Mouse (Mus musculus) adrenal gland, postnatal 4 days (tissue): ENCODE results near the gene Hoxd10. TPM values are rescaled to one million over a fixed set of nuclear protein-coding genes. Genes with fewer than 3 reads are reported as not detected.

Source experiments
- DNase-seq, 2 experiments: peaks; one replicate each; pipeline ENCODE4 v3.0.0; 2021 to 2022; ENCODE audit warnings: low spot score in 2 of 2, mixed read lengths in 2 of 2
- total RNA-seq, 2 experiments: library from RNA; stranded (reverse); gene quantifications; 2 replicates each; pipeline ENCODE4 v1.2.3; 2021

Gene Hoxd10
- total RNA-seq, 2 experiments from 2014 or later, result 0.71 to 5.2 TPM

GRCm38 (mm10) chr2:74663291-74663925 is 28.3 kb upstream of the Hoxd10 start:
- DNase-seq, result no peak

- DNase-seq, result no peak
Observed at GRCm38 (mm10) chr2:74666411-74666810, 25.3 kb upstream of the Hoxd10 start.

DNA sequence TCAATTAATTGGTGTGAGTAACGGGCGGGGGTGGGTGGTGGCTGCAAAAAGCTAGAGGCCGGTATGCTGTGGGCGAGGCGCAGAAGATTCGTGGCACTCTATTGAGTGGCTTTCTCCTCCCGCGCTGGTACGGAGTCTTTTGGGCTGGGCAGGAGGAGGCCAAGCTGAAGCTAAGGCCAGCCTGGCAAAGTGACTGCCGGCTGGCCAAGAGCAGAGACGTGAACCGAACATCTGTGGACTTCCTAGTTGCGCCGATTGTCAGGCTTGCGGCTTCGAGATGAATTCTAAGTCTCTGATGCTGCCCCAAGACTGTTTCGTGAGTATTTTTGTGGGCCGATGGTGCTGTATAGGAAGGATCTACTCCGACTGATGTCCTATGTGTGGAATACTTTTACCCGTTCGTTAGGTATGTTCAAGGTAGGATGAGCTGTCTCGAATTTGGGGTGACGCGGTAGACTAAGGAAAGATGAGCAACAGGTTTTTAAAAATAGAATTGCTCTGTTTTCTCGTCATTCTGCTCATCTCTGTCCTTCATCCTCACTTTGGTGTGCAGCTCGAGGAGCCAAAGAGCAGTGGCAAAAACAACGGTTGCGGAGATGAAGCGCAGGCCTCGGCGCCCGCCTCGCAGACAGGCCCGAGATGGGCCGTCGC is 24.4 kb upstream of the Hoxd10 start:
- DNase-seq, result no peak

DNA sequence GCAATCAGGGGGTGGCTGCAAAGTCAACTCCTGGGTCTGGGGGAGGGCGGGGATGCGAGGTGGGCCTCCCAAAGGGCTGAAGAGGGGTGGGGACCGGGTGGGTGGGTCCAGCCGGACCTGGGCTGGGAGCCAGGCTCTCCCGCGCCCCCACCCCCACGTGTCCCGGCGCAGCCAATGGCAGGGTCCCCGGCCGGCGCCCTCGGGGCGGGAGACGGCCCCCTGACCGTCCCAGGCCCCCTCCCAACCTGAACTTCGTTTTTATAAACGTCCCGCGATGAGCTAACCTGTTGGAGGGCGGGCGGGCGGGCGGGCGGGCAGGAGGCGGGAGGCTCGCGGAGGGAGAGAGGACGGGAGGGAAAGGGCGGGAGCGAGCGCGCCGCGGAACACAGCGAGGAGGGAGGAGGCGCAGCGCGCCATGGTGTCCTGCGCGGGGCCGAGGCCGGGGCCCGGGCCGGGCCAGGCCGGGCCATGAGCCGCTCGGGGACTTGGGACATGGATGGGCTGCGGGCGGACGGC is 23.8 kb upstream of the Hoxd10 start, which contains the start of gene Hoxd13:
Hoxd13 (plus strand) TSS at position 469 of the 516 bp plus-strand sequence.
- DNase-seq, result no peak

DNA sequence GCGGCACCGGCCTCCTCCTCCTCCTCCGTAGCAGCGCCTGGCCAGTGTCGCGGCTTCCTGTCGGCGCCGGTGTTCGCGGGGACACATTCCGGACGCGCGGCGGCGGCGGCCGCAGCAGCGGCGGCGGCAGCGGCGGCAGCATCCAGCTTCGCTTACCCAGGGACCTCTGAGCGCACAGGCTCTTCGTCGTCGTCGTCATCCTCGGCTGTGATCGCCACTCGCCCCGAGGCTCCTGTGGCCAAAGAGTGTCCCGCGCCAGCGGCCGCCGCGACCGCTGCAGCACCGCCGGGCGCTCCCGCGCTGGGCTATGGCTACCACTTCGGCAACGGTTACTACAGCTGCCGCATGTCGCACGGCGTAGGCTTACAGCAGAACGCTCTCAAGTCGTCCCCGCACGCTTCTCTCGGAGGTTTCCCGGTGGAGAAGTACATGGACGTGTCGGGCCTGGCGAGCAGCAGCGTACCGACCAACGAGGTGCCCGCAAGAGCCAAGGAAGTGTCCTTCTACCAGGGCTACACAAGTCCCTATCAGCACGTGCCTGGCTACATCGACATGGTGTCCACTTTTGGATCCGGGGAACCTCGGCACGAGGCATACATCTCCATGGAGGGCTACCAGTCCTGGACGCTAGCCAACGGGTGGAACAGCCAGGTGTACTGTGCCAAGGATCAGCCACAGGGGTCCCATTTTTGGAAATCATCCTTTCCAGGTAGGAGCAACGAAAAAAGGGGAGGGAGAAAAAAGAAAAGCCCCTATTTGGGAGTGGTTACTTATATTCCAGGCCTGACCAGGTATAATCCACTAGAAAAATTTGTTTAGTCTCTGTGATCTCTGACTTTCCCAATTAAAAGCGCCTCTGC is 23.1 kb upstream of the Hoxd10 start:
- DNase-seq, result no peak

- no peak for DNase-seq
Observed at GRCm38 (mm10) chr2:74669230-74669578, 22.5 kb upstream of the Hoxd10 start.

DNA sequence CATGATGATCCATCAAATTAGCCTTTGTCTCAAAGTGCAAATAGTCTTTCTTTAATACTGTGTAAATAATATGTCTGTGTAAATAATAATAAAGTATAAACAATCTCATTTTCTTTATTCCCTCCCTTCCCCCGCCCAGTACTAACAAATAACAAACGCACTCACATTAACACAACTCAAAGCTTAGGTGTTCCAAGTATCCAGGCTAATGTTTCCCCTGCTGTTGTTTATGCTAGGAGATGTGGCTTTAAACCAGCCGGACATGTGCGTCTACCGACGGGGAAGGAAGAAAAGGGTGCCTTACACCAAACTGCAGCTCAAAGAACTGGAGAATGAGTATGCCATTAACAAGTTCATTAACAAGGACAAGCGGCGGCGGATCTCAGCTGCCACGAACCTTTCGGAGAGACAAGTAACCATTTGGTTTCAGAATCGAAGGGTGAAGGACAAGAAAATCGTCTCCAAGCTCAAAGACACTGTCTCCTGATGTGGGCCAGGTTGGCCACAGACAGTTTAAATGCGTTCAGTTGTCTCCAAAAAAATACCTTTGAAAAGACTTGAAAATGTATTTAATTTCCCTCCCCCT is 22.0 kb upstream of the Hoxd10 start:
- no peak for DNase-seq

- no peak for DNase-seq
Observed at GRCm38 (mm10) chr2:74670632-74671188, 21.0 kb upstream of the Hoxd10 start.

DNA sequence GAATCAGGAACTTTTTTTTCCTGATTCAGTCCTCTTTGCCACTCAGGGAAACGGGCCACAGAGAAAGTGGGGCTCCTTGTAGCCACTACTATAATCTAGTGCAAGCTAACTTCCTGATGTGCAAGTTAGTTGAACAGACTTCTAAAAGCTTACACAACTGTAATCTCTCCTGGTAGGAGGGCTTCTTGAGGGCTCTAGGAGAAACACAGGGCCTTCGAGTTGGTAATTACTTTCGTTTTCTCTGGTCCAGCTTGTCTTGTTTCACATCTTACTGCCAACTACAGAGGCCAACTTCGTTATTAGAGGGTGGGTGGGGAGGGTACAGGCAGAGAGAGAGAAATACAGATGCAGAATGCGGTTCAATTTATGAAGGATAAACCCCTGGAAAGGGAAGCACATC is 19.9 kb upstream of the Hoxd10 start:
- DNase-seq, result no peak

DNA sequence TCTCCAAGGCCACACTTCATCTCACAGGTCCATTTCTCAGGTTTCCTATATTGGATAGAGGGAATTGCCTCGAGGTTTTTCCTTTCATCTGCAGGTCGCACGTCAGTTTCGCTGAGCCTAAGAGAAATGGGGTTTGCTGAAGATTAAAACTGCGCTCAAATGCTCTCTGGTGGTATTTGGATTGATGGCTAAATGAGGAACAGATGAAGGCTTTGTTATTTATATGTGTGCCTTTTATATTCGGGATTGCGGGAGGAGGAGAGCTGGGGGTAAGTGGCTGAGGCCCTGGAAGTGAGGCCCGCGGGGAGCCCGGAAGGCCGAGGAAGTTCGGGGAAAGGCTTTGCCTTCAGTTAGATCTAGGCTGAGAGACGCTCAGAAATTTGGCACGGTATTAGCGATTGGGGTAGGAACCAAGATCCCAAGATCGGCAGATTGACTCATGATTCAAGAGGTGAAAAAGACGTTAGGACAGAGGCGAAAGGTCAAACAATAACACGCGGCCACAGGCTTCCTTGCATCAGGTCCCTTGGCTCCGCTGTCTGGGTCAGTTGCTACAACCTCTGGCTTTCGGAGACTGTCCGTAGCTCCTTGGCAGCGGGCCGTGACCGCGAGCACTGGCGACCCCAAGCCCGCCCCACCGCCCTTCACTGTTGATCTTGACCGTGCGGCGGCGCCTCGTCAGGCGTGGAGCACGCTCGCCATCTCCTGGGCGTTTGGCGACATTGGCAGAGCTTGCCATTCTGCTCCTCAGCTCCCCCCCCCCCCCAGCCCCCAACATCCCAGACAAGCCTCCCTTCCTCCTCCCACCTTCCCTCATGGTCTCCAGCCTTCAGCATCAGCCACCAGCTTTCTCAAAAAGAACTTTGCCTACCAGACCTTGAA is 19.0 kb upstream of the Hoxd10 start:
- DNase-seq, result no peak

GRCm38 (mm10) chr2:74673835-74674425 is 17.8 kb upstream of the Hoxd10 start:
- DNase-seq, result no peak

DNA sequence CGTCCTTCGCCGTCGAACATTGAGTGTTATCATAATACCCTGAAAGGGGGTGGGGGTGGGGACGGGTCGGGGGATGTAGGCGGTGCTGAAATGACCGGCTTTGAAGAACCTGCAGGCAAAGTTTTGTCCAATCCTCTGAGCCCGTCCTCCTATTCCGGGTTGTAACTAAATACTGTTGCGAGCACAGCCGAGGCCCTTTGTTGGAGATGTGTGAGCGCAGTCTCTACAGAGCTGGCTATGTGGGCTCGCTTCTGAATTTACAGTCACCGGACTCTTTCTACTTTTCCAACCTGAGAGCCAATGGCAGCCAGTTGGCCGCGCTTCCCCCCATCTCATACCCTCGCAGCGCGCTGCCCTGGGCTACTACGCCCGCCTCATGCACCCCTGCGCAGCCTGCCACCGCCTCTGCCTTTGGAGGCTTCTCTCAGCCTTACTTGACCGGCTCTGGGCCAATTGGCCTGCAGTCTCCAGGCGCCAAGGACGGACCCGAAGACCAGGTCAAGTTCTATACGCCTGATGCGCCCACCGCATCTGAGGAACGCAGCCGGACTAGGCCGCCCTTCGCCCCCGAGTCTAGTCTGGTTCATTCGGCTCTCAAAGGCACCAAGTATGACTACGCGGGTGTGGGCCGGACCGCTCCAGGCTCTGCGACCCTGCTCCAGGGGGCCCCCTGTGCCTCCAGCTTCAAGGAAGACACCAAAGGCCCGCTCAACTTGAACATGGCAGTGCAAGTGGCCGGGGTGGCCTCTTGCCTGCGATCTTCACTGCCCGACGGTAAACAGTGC is 16.7 kb upstream of the Hoxd10 start, which contains the start of gene Hoxd12:
Hoxd12 (plus strand) TSS at position 133 of the 785 bp plus-strand sequence.
- DNase-seq, result no peak

DNA sequence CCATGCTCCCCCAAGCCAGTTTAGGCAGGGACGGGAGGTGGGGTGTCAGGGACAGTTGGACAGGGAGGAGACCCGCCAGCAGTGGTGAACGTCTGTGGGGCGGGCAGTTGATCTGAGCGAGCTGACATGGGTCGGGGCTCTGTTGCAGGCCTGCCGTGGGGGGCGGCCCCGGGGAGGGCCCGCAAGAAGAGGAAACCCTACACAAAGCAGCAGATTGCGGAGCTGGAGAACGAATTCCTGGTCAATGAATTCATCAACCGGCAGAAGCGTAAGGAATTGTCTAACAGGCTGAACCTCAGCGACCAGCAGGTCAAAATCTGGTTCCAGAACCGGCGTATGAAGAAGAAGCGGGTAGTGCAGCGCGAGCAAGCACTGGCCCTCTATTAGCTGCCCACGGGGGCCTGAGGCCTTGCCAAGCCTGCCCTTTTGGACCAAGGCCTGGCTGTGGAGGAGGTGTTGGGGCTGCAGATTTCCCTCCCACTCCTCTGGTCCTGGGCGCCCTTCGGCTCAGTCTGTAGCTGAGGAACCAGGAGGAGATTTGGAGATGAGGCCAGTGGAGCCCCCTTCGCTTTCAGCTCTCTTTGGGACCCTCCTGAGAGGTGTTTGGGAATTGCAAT is 15.9 kb upstream of the Hoxd10 start:
- DNase-seq, result no peak

GRCm38 (mm10) chr2:74676376-74677052 is 15.2 kb upstream of the Hoxd10 start:
- no peak for DNase-seq

GRCm38 (mm10) chr2:74677106-74677505 is 14.6 kb upstream of the Hoxd10 start:
- DNase-seq, result no peak

DNA sequence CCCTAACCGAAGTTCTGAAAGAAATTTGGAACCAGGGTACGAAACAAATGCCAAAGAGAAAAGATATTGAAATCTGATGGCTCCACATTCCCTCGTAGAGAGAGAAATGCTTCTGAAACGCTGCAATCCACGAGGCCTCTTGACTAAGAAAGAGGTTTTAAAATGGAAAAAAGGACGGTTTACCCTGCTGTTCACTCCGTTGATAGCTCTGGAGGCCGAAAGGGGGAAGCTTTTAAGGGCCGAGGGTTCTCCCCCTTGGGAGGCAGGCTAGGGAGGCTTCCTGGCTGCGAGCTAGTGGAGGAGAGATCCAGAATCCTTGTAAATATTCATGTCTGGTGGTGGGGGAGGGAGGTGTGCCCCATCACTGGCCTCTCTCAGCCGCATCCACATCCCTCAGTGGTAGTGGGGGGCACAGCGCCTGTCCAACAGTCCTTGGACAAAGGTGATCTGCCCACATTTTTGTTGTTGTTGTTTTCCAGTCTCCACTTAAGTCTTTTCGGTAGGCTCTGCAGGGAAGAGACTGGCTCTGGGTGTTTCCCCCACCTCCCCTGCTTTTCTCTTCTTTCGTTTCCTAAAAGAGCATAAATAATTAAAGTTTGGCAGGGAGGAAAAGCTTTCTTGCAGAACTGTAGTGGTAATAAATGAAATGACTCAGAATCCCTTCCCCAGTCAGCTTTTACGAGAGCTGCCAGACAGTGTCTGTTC is 12.7 kb upstream of the Hoxd10 start, which contains the start of gene Hoxd11:
Hoxd11 (plus strand) TSS at position 667 of the 705 bp plus-strand sequence.
- DNase-seq, result no peak

- no peak for DNase-seq
Observed at GRCm38 (mm10) chr2:74679596-74679971, 12.1 kb upstream of the Hoxd10 start.
